ENCODE assay signal across 16 mouse cellular contexts in the genomic region with DNA sequence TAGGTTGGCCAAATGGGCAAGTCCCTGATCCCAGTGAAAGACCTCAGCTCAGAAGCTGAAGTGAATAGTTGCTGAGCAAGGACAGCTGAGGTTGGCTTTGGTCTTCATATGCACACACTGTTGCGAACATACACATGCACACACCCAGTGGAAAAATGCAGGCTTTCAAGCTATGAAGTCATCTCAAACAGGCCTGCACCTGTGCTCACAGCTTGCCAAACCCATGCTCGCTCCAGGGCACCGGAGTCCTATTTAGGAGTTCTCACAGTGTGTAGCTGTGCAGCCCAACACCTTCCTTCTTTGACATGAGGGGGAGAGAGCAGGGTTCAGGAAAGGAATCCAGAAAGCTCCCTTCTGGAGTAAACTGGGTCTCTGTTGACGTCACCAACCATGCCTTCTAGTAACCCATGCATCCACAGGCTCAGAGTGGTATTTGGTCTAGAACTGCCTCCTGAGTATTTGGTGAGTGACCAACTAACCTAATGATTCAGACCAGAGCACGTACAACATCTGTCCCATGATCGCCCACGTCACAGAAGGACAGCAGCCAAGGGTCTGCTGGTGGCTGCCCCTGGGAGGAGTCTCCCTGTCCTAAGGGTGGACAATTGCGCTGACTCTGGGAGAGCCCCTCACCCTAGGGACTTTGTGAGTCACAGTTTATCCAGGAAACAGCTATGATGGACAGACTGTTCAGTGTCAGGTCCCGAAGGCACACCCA. TPM values are rescaled to one million over a fixed set of nuclear protein-coding genes. Genes with fewer than 3 reads are reported as not detected.
DNase-seq lines count a peak whose midpoint lies in the region; ATAC-seq and TF ChIP-seq lines count a peak whose summit lies in the region.
"Had no signal": no experiment of that assay in that cellular context is flagged by ENCODE, and none has a peak within 500 bp of the region (broad histone marks: within the 10 kb centered on the region; RNA-seq: fewer than 3 reads in every experiment).

No protein-coding gene starts in this region.

- peaks cover 2% of the 10 kb centered on the region; the same call in 1 of the 2 replicates for H3K4me1 ChIP-seq in lung, adult 2 months (ENCODE audit: control insufficient read depth, insufficient read depth, low read length)
- H3K4me1 ChIP-seq in stomach, embryonic 16.5 days (ENCODE audit: control insufficient read depth, insufficient read depth, low read length): no peaks in the 10 kb centered on the region
- peaks cover 3% of the 10 kb centered on the region; the same call in 1 of the 2 replicates for H3K4me1 ChIP-seq in heart, embryonic 11.5 days (ENCODE audit: control insufficient read depth, insufficient read depth, low read length)

- no peak overlapping the region for H3K9ac ChIP-seq in stomach, embryonic 16.5 days (ENCODE audit: low read length)
- no peak overlapping the region for H3K9ac ChIP-seq in heart, embryonic 11.5 days (ENCODE audit: low read depth, low read length)
- H3K9ac ChIP-seq: forebrain, embryonic 12.5 days; hindbrain, embryonic 15.5 days; midbrain, embryonic 13.5 days; neural tube, embryonic 13.5 days had no signal

- peak; percentile 81; the same call in 1 of the 2 replicates for ATAC-seq in stomach, embryonic 16.5 days (ENCODE audit: insufficient read depth, low FRiP score)
- no peak for ATAC-seq in heart, embryonic 11.5 days (replicated peaks; ENCODE audit: insufficient number of reproducible peaks, low FRiP score, low TSS enrichment)
- ATAC-seq: midbrain, embryonic 13.5 days had no signal

- TF ChIP-seq POLR2A in lung, adult 2 months (IDR thresholded peaks at IDR 0.05; ENCODE audit: borderline replicate concordance, extremely low read depth, low read depth, low read length): no peak

- H3K27ac ChIP-seq in stomach, embryonic 16.5 days (ENCODE audit: low read length): peak overlapping the region; percentile 78
- H3K27ac ChIP-seq in heart, embryonic 11.5 days (ENCODE audit: low read depth, low read length): no peak overlapping the region
- H3K27ac ChIP-seq: forebrain, embryonic 12.5 days; hindbrain, embryonic 15.5 days; midbrain, embryonic 13.5 days; neural tube, embryonic 13.5 days had no signal

- no peaks in the 10 kb centered on the region for H3K36me3 ChIP-seq in stomach, embryonic 16.5 days (ENCODE audit: control insufficient read depth, insufficient read depth, low read length)
- no peaks in the 10 kb centered on the region for H3K36me3 ChIP-seq in heart, embryonic 11.5 days (ENCODE audit: control insufficient read depth, insufficient read depth, low read length)
- H3K36me3 ChIP-seq: forebrain, embryonic 12.5 days; hindbrain, embryonic 15.5 days; midbrain, embryonic 13.5 days; neural tube, embryonic 13.5 days had no signal

- 72% methylated on average over 9 of the region's 9 CpGs for WGBS in lung, adult 2 months
- 68% methylated on average over 9 of the region's 9 CpGs for WGBS in stomach, embryonic 16.5 days
- 82% methylated on average over 9 of the region's 9 CpGs for WGBS in heart, embryonic 11.5 days (ENCODE audit: insufficient replicate concordance)

- peak; percentile 9 for DNase-seq in lung, postnatal 36 days
- no peak for DNase-seq in lung, adult 2 months
- peak; percentile 90 for DNase-seq in fat pad, adult 2 months (ENCODE audit: extremely low read depth, low read depth, low spot score)
- DNase-seq in spleen, postnatal 36 days (ENCODE audit: low spot score in 2 of 2): no peak
- no peak for DNase-seq in right cerebral cortex, postnatal 14 days
- DNase-seq: adrenal gland, adult 2 months; cerebellum, adult 9-11 months; heart, adult 18-20 months; kidney, adult 18-20 months; kidney, postnatal 36 days had no signal

- H3K27me3 ChIP-seq in stomach, embryonic 16.5 days (ENCODE audit: control insufficient read depth, insufficient read depth, low read length): no peaks in the 10 kb centered on the region
- no peaks in the 10 kb centered on the region for H3K27me3 ChIP-seq in heart, embryonic 11.5 days (ENCODE audit: control insufficient read depth, insufficient read depth, low read length)
- H3K27me3 ChIP-seq: forebrain, embryonic 12.5 days; hindbrain, embryonic 15.5 days; neural tube, embryonic 13.5 days had no signal

- no peaks in the 10 kb centered on the region for H3K9me3 ChIP-seq in stomach, embryonic 16.5 days (replicated peaks; ENCODE audit: control insufficient read depth, low read length)
- no peaks in the 10 kb centered on the region for H3K9me3 ChIP-seq in heart, embryonic 11.5 days (replicated peaks; ENCODE audit: control insufficient read depth, low read length)
- H3K9me3 ChIP-seq: forebrain, embryonic 12.5 days; hindbrain, embryonic 15.5 days; midbrain, embryonic 13.5 days; neural tube, embryonic 13.5 days had no signal

- H3K4me2 ChIP-seq in stomach, embryonic 16.5 days (ENCODE audit: low read depth, low read length): no peak overlapping the region
- no peak overlapping the region for H3K4me2 ChIP-seq in heart, embryonic 11.5 days
- H3K4me2 ChIP-seq: forebrain, embryonic 12.5 days; hindbrain, embryonic 15.5 days; midbrain, embryonic 13.5 days; neural tube, embryonic 13.5 days had no signal

- no peak for TF ChIP-seq CTCF in lung, adult 2 months (IDR thresholded peaks at IDR 0.05; ENCODE audit: insufficient read depth, low read length)

- no peak overlapping the region for H3K4me3 ChIP-seq in lung, adult 2 months (replicated peaks; ENCODE audit: extremely low read depth, low read depth, low read length)
- no peak overlapping the region for H3K4me3 ChIP-seq in stomach, embryonic 16.5 days (replicated peaks; ENCODE audit: low read length)
- H3K4me3 ChIP-seq in heart, embryonic 11.5 days (ENCODE audit: low read depth, low read length): no peak overlapping the region
- H3K4me3 ChIP-seq: forebrain, embryonic 12.5 days; hindbrain, embryonic 15.5 days; midbrain, embryonic 13.5 days; neural tube, embryonic 13.5 days had no signal

RNA-seq across cellular contexts. Expression of a gene that starts 11.7 kb away (rescaled TPM):
- polyA plus RNA-seq in lung, adult 2 months (2012; rRNA removed): 23.5 and 26.4 TPM in 2 replicates
- polyA plus RNA-seq in stomach, embryonic 16.5 days (2015; fragmentation: Nextera tagmentation; extraction: Ambion mirVana): 69.6 and 74.3 TPM in 2 replicates
- 51.2 and 51.5 TPM in 2 replicates for polyA plus RNA-seq in heart, embryonic 11.5 days (2014; fragmentation: Nextera tagmentation; extraction: Ambion mirVana)

RNA-seq across cellular contexts. Expression of a gene that starts 12.0 kb away (rescaled TPM):
- polyA plus RNA-seq in lung, adult 2 months (2012; rRNA removed): 416 and 565 TPM in 2 replicates
- polyA plus RNA-seq in stomach, embryonic 16.5 days (2015; fragmentation: Nextera tagmentation; extraction: Ambion mirVana): 503 and 554 TPM in 2 replicates
- 531 and 534 TPM in 2 replicates for polyA plus RNA-seq in heart, embryonic 11.5 days (2014; fragmentation: Nextera tagmentation; extraction: Ambion mirVana)

RNA-seq across cellular contexts. Expression of a gene that starts 32.8 kb away (rescaled TPM):
- polyA plus RNA-seq in lung, adult 2 months (2012; rRNA removed): 58.6 and 67.0 TPM in 2 replicates
- 190 TPM in 2 replicates for polyA plus RNA-seq in stomach, embryonic 16.5 days (2015; fragmentation: Nextera tagmentation; extraction: Ambion mirVana)
- polyA plus RNA-seq in heart, embryonic 11.5 days (2014; fragmentation: Nextera tagmentation; extraction: Ambion mirVana): 171 and 180 TPM in 2 replicates

RNA-seq across cellular contexts. Expression of a gene that starts 46.8 kb away (rescaled TPM):
- polyA plus RNA-seq in lung, adult 2 months (2012; rRNA removed): 6.8 and 7.8 TPM in 2 replicates
- polyA plus RNA-seq in stomach, embryonic 16.5 days (2015; fragmentation: Nextera tagmentation; extraction: Ambion mirVana): 5.7 and 6.3 TPM in 2 replicates
- 0.13 and 0.63 TPM in 2 replicates for polyA plus RNA-seq in heart, embryonic 11.5 days (2014; fragmentation: Nextera tagmentation; extraction: Ambion mirVana)

RNA-seq across cellular contexts. Expression of a gene that starts 53.3 kb away (rescaled TPM):
- 269 and 286 TPM in 2 replicates for polyA plus RNA-seq in lung, adult 2 months (2012; rRNA removed)
- polyA plus RNA-seq in stomach, embryonic 16.5 days (2015; fragmentation: Nextera tagmentation; extraction: Ambion mirVana): 285 and 326 TPM in 2 replicates
- polyA plus RNA-seq in heart, embryonic 11.5 days (2014; fragmentation: Nextera tagmentation; extraction: Ambion mirVana): 546 and 556 TPM in 2 replicates

Comparison
In these comparisons a context has a peak if more than half of its experiments do, and no peak if none do; other contexts are left out.
1. DNase-seq: peak in lung, postnatal 36 days (single experiment) and fat pad, adult 2 months (single experiment); none in lung, adult 2 months (single experiment), spleen, postnatal 36 days (0 of 2) and right cerebral cortex, postnatal 14 days (single experiment).